Mouse (Mus musculus) thymus, adult 2 months (tissue): ENCODE results near the gene Casp3.

Experiments
- CTCF ChIP-seq: fragments of 200-500 bp; IDR thresholded peaks from 2 replicates; pipeline ENCODE4 v1.5.1; 2012; ENCODE audit warnings: mild to moderate bottlenecking, control low read depth, low read length, moderate library complexity, borderline replicate concordance; ENCODE audit not compliant: control insufficient read depth, poor library complexity, insufficient read depth; ENCODE audit errors: extremely low read depth
- POLR2A ChIP-seq: fragments of 200-500 bp; IDR thresholded peaks from 2 replicates; pipeline ENCODE4 v1.6.1; 2012; ENCODE audit warnings: mild to moderate bottlenecking, low read length, control low read depth, moderate library complexity; ENCODE audit not compliant: control insufficient read depth, poor library complexity, insufficient read depth; ENCODE audit errors: extremely low read depth

GRCm38 (mm10) chr8:46606930-46607329 lies 10.2 kb upstream of the Casp3 start:
- TF ChIP-seq CTCF (no peak), POLR2A (no peak)
